Mouse (Mus musculus) cerebellum, postnatal 14 days (tissue): Measurements from ENCODE around the gene Gm21974.
"Not testable (repeated sequence)": the region's sequence is repeated elsewhere in the genome, so short reads cannot be mapped to it uniquely, and the experiment has no call there.

Experiments used
- DNase-seq, 2 experiments: peaks; one replicate each; pipeline ENCODE4 v3.0.0; 2021; ENCODE audit warnings: mixed read lengths in 2 of 2

The Gm21974 gene

DNA sequence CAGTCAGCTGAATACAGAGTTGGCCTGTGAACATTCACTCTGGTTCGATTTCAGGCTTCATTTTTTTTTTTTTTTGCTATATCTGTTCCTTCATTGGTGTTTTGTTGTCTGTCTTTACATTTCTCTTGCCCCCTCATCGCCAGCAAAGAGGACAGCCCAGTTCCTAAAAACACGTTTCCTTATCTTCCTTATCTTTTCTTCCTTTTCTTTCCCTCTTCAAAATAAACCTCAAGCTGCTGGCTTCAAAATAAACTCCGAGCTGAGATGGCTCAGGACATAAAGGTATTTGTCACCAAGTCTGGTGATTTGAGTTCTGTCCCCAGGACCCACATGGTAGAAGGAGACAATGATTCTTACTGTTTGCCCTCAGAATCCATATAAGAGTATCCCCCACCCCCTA, 17.7 kb upstream of the Gm21974 start:
- DNase-seq, result no peak

DNA sequence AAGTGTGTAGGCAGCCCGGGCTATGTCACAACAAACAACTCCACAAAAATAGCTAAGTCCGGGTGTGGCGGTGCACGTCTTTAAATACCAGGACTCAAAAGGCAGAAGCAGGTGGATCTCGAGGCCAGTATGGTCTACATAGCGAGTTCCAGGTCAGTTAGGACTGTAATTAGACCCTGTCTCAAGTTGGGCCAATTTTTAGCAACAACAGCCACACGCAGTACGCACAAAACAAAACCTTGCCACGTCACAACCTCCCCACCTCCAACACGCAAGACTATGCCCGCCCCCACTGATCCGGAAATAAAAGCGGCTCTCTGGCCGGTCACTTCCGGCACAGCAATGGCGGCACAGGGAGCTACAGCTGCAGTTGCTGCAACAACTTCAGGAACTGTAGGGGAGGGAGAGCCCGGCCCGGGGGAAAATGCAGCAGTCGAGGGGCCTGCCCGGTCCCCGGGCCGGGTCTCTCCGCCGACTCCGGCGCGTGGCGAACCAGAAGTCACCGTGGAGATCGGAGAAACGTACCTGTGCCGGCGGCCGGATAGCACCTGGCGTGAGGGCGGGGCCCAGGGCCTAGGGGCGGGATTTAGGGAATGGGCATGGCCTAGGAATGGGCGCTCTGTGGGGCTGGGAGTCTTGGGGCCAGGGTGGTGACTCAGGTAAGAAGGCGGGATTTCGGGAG, 17.1 kb upstream of the Gm21974 start, which contains the start of gene Kat8:
TSS of gene Kat8 (plus strand) at position 327 of the 682 bp plus-strand sequence.
- peak; percentile 91 to 92 for DNase-seq

DNA sequence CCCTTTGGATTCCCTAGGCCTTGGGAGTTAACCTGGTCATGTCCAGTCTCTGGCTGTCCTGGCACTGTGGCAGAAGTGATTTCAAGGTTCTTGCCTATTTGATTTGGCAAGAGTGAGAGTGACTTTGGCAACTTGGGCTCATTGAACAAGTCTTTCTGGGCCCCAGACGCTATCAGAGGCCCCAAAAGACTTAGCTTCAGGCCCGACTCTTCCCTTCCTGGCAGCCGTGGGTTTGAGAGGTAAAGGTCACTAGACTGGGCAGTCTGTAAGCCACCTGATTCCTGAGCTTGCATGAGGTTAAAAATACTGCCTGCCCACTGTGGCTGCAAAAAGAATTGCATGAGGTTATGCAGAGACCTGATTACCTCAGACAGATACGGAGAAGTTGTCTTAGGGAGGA, 13.4 kb upstream of the Gm21974 start:
- DNase-seq, result no peak

DNA sequence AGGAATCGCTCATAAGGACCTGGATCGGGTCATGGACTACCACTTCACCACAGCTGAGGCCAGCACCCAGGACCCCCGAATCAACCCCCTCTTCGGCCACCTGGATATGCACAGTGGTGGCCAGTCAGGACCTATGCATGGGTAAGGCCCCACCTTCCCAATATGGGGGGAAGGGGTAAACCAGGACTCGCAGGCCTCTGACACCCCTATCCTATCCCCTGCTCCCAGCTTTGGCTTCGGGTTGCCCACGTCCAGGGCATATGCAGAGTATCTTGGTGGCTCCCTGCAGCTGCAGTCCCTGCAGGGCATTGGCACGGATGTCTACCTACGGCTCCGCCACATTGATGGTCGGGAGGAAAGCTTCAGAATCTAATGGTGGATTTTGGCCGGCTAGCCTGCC, 12.7 kb upstream of the Gm21974 start:
- DNase-seq, result no peak

DNA sequence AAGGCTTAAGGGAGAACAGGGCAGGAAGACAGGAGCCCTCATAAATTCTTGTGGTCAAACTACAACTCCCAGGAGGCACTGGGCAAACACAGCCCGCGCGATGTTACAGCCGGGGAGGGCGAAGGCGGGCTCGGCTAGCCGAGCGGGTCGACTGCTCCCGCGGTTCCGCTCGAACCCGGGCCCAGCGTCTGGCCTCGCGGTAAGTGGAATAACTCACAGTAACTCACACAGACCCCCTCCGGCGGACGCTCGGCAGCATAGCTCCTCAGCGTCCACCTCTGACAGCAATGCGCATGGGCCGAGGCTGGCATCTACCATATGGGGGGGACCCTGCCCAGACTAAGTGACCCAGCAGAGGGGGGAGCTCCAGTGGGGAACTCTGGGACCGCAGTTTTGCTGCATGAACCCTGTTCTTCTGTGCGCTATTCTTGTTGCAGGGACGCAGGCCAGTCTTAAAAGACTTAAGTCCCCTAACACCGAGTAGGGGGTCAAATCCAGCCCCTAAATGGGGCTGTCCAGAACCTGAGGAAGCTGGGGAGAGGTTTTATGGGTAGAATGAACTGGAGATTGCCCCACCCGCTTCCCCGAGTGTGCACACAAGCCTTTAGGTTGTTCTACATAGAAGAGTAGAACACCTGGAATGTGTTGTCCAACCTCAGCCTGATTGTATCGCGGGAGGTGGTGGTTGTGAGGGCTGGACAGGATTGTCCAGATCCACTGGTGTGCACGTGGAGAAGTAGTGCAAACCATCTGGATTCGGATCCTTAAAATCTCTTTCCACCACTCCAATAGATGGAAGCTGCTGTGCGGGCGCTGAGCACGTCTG, 8.9 kb upstream of the Gm21974 start, which contains the start of gene Bckdk:
TSS of gene Bckdk (plus strand) at position 112 of the 826 bp plus-strand sequence.
- DNase-seq, result peak; percentile 84 to 85

DNA sequence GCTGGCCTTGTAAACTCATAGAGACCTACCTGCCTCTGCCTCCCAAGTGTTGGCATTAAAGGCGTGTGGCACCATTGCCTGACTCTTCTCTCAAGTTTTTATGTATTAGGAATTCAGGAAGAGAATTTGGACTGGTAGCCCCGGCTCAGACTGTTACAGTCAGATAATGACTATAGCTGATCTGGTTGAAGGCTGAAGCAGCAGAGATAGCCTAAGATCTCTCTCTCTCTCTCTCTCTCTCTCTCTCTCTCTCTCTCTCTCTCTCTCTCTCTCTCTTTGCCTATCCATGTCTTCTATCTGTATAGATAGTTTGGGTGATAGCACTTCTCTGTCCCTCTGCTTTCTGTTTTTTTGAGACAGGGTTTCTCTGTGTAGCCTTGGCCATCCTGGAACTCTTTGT, 6.5 kb upstream of the Gm21974 start:
- no peak for DNase-seq

DNA sequence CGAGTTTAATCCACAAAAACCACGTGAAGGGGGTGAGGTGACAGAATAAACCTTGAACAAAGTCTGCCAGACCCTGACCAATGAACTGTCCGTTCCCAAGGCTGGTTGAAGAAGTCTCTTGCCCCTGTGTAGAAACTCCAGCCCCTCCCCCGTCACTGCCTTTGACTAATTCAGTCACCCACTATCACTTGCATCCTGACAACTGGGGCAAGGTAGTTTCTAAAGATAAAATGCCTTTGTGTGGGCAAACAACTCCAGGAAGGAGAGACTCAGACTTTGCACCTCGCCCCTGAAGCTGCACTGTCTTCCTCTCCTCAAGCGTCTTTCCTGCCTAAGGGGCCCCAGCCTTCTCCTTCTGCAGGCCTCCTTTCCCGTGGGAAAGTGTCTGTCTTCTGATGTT, 4.7 kb upstream of the Gm21974 start:
- no peak for DNase-seq

DNA sequence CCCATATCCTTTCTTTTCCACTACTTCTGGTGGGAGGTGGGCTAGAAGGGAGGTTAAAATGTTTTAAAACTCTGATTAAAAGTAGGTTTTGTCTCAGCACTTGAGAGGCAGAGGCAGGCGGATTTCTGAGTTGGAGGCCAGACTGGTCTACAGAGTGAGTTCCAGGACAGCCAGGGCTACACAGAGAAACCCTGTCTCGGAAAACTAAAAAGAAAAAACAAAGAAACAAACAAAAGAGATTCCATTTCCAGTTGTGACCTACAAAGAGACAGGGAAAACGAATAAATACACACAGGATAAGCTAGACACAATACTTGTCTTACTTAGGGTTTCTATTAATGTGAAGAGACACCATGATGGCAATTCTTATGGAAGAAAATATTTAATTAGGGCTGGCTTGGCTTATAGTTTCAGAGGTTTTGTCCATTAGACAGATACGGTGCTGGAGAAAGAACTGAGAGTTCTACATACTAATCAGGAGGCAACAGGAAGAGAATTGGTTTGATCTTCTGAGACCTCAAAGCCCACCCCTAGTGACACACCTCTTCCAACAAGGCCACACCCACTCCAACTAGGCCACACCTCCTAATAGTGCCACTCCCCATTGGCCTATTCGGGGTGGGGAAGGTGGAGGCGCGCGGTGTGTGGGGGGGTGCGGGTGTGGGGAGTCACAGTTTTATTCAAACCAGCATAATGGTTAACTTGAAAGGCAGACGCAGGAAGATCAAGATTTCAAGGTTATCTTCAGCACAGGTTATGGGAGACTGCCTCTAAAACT, 3.1 kb upstream of the Gm21974 start:
- DNase-seq, result no peak

DNA sequence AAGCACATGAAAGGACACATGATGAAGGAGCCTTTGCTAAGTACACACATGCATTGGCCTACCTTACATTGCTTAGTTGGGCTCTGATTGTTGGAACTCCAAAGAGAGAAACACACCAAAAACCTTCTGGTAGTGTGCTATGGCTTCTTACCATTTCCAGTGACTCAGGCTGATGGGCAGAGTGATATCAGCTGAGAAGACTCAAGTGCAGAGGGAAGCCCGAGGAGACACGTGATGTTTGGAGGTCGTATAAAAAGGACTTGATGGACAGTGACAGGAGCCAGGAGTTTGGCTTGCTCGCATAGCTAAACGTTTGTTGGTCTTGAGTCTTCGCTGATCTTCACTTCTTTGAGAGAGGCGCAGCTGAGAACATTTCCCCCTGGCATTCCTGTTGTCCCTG, 2.3 kb upstream of the Gm21974 start:
- DNase-seq, result no peak

DNA sequence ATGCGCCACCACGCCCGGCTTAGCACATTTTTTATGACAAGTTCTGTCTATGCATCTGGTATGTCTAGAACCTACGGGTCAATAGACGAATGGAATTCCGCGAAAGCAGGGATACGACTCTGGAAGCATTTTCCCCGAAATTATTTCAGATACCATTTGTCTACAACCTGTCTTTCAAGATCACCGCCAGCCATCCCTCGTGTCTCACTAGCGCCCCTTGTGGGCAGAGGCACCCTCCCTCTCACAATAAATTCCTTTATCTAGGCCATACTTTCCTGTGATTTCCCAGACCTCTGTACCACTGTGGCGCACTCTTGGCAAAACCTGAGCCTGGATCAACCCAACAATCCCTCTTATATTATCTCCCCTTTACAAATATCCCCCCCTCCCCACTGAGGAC, 1.1 kb upstream of the Gm21974 start:
- DNase-seq, result peak; percentile 77 to 90

DNA sequence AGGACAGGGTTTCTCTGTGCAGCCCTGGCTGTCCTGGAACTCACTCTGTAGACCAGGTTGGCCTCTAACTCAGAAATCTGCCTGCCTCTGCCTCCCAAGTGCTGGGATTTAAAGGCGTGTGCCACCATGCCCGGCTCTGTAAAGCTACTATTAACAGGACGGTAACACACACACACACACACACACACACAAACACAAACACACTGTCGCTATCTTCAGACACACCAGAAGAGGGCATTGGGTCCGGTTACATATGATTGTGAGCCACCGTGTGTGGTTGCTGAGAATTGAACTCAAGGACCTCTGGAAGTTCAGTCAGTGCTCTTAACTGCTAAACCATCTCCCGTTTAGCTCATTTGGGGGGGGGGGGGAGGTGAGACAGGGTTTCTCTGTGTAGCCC, 637 bp upstream of the Gm21974 start:
- not testable (repeated sequence) for DNase-seq

DNA sequence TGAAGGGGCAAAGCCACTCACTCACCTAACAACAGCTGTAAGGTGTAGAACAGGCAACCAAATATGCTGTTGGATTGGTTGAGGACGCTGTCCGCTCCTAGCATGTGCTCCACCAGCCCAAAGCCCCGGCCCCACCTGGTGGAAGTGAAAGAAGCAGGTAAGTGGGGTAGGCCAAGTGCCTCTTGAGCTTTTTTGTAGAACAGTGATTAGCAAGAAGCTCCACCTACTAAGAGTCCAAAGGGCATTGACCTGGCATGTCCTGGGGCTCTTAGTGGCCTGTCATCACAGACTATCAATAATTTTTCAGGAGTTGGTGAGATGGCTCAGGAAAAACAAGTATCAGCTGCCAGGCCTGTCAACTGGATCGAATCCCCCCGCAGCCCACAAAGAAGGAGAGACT, 774 bp downstream of the Gm21974 start:
- DNase-seq, result no peak

DNA sequence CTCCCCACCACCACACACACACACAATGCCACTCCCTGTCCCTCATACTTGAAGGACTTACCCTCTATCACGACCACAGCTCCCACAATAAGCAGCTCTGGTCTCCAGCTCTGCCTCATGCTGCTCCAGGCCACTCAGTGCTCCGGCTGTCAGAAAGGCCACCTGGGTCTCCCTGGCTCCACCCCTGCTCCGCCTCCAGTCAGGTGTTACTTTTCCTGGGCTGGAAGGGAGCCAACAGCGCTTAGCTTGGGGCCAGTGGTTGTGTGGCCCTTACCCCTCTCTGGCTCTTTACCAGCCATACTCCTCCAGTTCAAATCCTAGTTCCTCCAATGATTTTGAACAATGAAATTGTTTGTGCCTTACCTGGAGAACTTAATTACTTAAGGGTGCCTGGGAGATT, 4.5 kb downstream of the Gm21974 start, which contains the start of gene Prss53:
TSS of gene Prss53 (minus strand) at position 173 of the 400 bp plus-strand sequence.
- peak in 1 of 2 experiments; percentile 43 for DNase-seq

DNA sequence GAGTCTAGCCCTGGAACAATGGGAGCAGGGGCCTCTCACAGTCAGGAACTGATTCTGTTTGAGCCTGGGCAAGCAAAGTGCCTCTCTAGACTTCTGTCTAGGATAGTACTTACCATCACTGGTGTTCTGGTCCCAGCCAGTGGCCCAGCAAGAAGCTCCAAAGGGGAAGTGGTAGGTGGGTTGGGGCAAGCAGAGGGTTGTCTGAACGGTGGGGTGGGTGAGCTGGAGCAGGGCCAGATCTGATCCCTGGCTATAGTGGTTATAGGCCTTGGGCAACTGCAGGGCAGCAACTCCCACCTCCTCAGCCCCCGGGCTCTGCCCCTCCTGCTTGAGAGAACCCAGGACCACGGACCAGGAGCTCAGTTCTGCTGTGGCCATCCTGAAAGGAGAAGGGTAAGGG, 6.4 kb downstream of the Gm21974 start:
- DNase-seq, result no peak

DNA sequence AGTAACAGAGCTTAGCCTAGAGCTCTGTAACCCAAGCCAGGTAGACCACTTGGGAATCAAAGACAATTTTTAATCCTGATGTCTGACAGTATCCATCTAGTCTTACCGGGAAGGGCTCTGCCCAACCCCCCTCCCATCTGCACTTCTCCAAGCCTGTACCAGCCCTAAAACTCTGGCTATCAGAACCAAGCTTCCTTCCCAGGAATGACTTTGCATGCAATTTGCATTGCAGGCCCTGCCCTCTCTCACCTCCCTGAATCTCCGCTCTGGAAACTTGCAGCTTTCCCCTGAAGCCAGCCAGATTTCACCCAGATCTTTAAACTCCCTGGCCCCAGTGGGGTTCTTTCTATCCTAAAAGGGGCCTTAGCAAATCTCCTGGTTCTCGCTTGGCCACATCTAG, 7.5 kb downstream of the Gm21974 start:
- DNase-seq, result no peak

DNA sequence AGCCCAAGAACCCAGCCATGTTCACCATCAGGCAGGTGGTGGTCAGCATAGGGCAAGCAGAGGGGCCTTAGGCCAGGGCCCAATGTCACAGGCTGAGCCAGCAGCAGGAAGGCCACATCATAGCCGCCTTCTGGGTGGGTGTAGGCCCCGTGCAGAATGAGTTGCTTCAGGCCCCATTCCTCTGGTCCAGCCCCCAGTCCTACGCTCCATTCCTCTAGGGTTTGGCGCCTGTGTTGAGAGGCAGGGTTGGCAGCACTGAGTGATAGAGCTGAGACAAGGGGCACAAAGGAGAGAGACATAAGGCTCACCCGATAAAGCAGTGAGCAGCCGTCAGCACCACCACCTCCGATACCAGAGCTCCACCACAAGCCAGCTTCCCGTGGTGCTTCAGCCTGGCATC, 8.1 kb downstream of the Gm21974 start:
- DNase-seq, result no peak

DNA sequence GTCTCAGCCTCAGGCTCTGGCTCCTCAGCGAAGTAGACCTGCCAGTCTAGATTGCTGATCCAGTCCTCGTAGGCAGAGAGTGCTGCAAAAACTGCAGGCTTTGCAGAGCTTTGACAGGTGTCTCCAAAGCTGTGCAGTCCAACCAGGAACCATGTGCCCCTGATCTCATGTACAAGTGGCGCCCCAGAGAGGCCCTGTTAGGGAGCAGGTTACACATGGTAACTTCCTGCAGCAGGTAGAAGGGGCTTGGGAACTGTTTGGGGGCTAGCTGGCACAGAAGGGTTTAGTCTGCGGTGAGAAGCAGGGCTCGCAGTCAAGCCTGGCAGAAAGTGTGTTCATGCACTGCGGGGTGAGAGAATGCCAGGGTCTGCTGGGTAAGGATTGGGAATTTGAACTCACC, 8.7 kb downstream of the Gm21974 start:
- DNase-seq, result no peak

DNA sequence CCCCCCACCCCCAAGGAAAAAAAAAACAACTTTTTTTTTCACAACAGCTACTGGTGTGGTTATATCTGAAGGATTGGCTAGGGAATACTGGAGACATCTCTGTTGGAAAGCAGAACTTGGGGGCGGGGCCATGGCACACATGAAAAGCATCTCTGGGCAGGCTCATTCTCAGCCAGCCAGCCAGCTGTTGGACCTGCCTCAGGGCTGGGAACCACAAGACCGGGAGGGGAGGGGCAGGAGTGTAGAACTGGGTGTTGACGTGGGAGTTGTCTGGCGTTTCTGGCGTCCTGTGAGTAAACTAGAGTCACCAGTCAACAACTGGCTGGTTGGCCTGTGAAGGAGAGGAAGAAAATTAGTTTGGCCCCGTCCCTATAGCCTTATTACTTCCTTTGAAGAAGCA, 9.3 kb downstream of the Gm21974 start:
- DNase-seq, result no peak

DNA sequence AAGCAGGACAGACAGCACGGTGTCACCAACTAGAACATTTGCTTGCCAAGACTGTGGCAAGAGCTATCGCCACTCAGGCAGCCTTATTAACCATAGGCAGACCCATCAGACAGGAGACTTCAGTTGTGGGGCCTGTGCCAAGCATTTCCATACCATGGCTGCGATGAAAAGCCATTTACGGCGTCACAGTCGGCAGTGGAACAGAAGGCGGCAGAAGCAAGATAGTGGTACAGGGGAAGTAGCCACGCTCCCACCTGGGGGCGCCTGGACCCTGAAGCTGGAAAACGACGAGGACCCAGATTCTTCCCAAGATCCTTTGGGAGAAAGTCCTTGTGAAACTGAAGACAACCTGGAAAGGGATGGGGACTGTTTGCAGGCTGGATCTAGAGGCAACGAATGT, 14.8 kb downstream of the Gm21974 start:
- no peak for DNase-seq

DNA sequence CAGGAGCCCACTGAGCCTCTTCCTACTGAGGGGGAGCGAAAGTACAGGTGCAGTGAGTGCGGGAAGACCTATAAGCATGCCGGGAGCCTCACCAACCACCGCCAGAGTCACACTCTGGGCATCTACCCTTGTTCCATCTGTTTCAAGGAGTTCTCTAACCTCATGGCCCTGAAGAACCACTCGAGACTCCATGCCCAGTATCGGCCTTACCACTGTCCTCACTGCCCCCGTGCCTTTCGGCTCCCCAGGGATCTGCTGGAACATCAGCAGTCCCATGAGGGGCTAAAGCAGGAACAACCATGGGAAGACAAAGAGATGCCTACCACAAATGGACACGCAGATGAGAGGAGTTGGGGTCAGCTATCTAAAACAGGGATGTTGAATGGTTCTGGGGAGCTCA, 16.0 kb downstream of the Gm21974 start:
- DNase-seq, result no peak

DNA sequence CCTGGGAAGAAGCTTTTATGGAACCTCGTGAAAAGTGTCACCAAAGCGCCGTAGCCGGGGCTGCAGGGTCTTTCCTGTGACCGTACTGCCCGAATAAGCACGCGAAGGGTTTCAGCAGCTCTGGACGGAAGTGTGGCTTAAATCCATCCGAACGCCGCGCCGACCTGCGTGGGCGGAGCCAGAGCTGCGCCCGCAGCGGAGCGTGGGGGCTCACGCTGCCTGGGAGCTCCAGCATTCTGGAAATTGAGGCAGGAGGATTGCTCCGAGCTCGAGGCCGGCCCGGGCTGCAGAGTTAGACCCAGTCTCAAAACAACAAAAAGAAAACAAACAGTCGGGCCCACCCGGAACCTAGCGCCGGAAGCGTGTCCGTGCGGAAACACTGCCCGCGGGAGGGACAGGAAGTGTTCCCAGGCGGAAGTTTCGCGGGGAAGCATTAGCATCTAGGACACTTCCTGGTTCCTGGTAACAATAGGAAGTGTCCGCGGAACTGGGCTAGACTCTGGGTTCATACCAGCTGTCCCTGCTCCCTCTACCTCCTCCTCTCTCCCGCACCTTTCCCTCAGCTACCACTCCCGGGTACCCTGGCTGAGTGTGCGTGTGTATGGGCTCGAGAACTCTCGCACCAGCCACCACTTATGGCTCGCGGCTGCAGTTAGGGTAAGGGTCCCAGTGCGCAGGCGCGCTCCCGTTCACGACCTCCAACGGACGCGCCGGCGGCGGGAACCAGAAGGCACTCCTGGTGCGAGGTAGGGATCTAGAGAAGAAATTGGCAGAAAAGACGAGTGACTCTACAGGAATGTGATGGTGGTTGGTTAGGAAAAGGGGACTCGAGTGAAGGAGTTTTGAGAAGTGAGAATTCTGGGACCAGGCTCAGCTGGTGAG, 18.5 kb downstream of the Gm21974 start, which contains the start of gene Zfp668:
TSS of gene Zfp668 (minus strand) at position 362 of the 882 bp plus-strand sequence.
- DNase-seq, result peak; percentile 94

DNA sequence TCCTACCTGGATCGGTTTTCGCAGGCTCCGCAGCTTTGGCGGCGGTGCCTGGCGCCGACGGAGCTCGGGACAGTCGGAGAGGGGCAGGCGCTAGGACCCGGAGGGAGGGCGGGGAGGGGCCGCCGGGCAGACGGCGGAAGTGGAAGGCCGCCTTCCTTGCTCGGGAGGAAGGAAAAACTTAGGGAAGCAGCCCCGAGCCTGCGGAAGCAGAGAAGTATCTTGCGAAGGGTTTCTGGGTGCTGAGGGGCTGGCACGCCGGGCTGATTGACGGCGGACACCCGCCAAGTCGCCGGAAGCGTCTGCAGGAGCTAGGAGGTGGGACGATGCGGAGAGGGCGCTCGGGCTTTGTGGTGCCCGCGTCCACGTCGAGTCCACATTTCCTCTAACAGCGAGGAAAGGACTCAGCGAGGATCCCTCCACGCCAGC, 19.2 kb downstream of the Gm21974 start, which contains the start of gene Zfp646:
TSS of gene Zfp646 (plus strand) at position 181 of the 426 bp plus-strand sequence.
- DNase-seq, result no peak
